Mouse (Mus musculus): ENCODE measurements at regions not wholly inside any gene's neighbourhood (a gene's known extent, or its start where the extent isn't known, plus 50 kb on each side); places are given as distances from the start of the nearest gene placed in this dataset.

DNA sequence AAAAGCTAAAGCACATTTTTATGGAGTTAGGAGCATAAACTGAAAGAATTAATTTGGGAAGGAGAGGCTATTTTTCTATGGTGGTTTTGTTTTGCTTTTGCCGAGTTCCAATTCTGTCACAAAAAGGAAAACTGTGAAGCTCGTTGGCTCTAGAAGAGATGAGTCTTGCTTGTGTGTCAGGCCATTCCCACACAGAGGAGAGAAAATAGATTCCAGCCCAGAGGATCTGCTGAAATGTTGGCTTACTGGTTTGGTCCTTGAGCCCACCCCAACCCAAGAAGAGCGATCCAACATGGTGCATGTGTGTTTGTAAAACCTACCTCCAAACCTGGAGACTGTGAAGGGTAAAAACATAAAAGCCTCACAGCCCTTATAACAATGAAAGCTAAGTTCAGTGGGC is 138.0 kb downstream of the Lmo4 start:
- ATAC-seq (ENCODE audit: insufficient number of reproducible peaks, insufficient read depth, low FRiP score, low TSS enrichment, low read depth): no peak
- Histone ChIP-seq H3K27me3 (no peaks in the 10 kb centered on the region), H3K9me3 (no peaks in the 10 kb centered on the region), H3K36me3 (no peaks in the 10 kb centered on the region), H3K4me3 (no peak overlapping the region), H3K9ac (no peak overlapping the region), H3K4me1 (peaks cover 3% of the 10 kb centered on the region; the same call in 1 of the 2 replicates), H3K4me2 (no peak overlapping the region), H3K27ac (no peak overlapping the region)
- WGBS: 90% methylated on average over 3 of the region's 3 CpGs

DNA sequence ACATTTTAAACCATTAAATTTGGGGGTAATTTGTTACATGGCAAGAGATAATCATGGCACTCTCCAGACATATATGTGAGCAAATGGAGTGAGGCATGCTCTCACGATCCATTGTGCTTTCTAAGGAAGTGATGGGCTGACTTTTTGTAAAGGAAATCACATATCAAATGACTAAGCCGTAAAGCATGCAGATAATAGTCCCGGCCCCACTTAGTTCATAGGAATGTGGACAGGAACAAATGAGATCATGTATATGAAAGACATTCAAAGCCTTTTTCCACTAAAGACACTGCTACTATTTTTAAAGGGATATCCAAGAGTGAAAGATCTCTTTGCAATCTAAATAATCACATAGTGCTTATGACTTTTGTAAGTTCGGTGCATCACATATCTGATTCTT is 146.9 kb downstream of the Lmo4 start:
- Histone ChIP-seq H3K4me3 (no peak overlapping the region), H3K4me2 (no peak overlapping the region), H3K27ac (no peak overlapping the region), H3K9me3 (no peaks in the 10 kb centered on the region), H3K36me3 (no peaks in the 10 kb centered on the region), H3K4me1 (no peaks in the 10 kb centered on the region), H3K9ac (no peak overlapping the region), H3K27me3 (no peaks in the 10 kb centered on the region)
- ATAC-seq (ENCODE audit: insufficient number of reproducible peaks, insufficient read depth, low FRiP score, low TSS enrichment, low read depth): no peak
- WGBS: 48% methylated on average over 4 of the region's 4 CpGs

DNA sequence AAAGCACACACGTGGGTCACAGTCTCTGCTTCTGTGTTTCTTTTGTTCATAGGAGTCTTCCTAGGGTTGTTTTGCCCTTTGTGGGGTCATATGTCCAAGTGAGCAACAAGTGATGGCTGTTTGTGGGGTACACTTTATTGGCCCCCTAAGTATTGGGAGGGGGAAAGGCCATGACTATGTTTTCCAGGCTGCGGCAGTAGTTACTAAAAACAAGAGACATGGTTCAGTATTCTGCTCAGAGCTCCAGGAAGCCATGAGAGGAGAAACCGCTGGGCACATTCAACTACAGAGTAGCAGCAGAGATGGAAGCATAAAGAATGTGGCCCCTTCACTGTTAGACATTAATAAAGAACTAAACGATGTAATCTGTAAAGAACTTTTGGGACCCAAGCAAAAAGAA is 154.7 kb downstream of the Lmo4 start:
- H3K27ac ChIP-seq: no peak overlapping the region
- H3K9me3 ChIP-seq: no peaks in the 10 kb centered on the region

DNA sequence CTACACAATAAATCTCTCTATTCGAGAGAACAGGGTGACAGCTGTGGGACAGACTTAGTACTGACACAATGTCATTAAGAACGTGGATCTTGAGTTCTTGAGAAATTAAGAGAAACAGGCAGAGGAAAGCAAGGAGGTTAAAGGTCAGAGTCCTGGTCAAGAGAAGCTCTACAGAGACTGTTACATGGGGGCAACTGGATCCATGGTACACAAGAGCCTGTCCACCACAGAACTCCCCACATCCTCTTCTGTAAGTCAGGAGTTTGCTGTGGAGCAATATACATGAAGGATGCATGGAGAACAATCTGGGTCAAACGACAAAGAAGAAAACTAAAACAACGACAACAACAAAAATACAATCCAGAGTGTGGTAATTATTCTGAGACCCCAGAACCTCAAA is 155.8 kb downstream of the Lmo4 start:
- 53% methylated on average over 4 of the region's 4 CpGs for WGBS
- ATAC-seq (ENCODE audit: insufficient number of reproducible peaks, insufficient read depth, low FRiP score, low TSS enrichment, low read depth): no peak

More for the DNA sequence above, 154.7 kb downstream of the Lmo4 start:
- no peak for ATAC-seq (ENCODE audit: insufficient number of reproducible peaks, insufficient read depth, low FRiP score, low TSS enrichment, low read depth)
- Histone ChIP-seq H3K9ac (no peak overlapping the region), H3K4me3 (no peak overlapping the region), H3K4me1 (no peaks in the 10 kb centered on the region), H3K36me3 (no peaks in the 10 kb centered on the region), H3K4me2 (no peak overlapping the region), H3K27me3 (no peaks in the 10 kb centered on the region)
- 80% methylated on average over 4 of the region's 4 CpGs for WGBS

DNA sequence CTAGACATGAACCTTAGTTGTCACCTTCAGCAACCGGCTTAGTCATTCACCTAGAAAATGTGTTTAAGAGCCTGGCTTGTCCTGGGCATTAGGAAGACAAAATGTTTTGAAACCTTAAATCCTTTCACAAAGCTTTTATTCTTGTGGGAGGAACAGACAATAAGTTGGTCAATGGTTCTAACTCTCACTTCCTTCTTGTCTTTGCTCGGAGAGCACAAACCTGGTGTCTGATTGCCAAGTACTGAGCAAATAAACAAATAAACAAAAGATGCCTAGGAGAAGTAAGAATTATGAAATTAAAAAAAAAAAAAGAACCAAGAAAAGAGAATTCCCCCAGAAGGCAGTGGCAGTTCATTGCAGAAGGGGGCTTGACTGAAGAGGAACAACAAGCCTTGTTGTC is 160.7 kb downstream of the Lmo4 start:
- Histone ChIP-seq H3K9ac (no peak overlapping the region), H3K27ac (no peak overlapping the region), H3K4me1 (no peaks in the 10 kb centered on the region; the same call in 1 of the 2 replicates), H3K36me3 (no peaks in the 10 kb centered on the region), H3K4me2 (no peak overlapping the region), H3K27me3 (no peaks in the 10 kb centered on the region), H3K4me3 (no peak overlapping the region), H3K9me3 (no peaks in the 10 kb centered on the region)
- WGBS: 81% methylated on average over 2 of the region's 2 CpGs
- no peak for ATAC-seq (ENCODE audit: insufficient number of reproducible peaks, insufficient read depth, low FRiP score, low TSS enrichment, low read depth)

More for the DNA sequence above, 155.8 kb downstream of the Lmo4 start:
- no peaks in the 10 kb centered on the region for H3K36me3 ChIP-seq
- H3K9me3 ChIP-seq: no peaks in the 10 kb centered on the region
- H3K9ac ChIP-seq: no peak overlapping the region
- H3K27me3 ChIP-seq: no peaks in the 10 kb centered on the region
- no peak overlapping the region for H3K4me2 ChIP-seq
- no peak overlapping the region for H3K27ac ChIP-seq
- no peaks in the 10 kb centered on the region for H3K4me1 ChIP-seq
- no peak overlapping the region for H3K4me3 ChIP-seq

DNA sequence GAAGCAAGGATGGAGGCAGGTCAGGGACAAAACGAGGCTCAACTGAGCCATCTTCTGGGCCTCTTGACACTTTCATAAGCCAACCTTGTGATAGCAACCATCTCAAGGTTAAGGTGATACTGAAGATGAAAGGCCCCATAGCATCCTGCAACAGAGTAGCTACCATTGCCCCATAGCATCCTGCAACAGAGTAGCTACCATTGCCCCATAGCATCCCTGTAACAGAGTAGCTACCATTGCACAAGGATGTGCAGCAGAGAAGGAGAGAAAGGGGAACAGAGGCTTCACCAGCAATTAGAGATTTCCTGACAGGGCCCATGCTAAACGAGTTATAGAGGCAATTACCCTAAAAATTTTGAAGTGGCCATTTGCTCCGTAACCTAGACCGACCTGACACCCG is 163.2 kb downstream of the Lmo4 start:
- Histone ChIP-seq H3K4me3 (no peak overlapping the region), H3K27ac (no peak overlapping the region), H3K9me3 (no peaks in the 10 kb centered on the region), H3K4me1 (no peaks in the 10 kb centered on the region; the same call in 1 of the 2 replicates), H3K4me2 (no peak overlapping the region), H3K36me3 (no peaks in the 10 kb centered on the region), H3K9ac (no peak overlapping the region), H3K27me3 (no peaks in the 10 kb centered on the region)
- no peak for ATAC-seq (ENCODE audit: insufficient number of reproducible peaks, insufficient read depth, low FRiP score, low TSS enrichment, low read depth)
- WGBS: 76% methylated on average over 5 of the region's 5 CpGs

DNA sequence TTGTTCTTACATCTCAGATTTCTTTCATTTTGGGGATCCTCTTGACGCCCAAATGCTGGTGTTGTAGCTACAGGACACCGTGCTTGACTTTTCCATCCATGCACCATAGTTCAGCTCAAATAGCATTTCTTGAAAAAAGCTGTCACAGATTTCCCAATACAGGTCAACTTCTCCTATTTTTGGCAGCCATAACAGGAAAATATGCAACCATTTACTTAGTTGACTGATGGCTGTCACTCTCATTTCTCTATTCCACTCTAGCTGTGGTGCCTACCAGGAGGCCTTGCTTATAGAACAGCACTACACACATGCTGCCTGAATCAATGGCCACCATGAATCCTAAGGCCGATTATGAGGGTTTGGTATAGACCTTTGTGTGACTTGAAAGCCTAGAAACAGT is 165.5 kb downstream of the Lmo4 start:
- Histone ChIP-seq H3K4me1 (no peaks in the 10 kb centered on the region; the same call in 1 of the 2 replicates), H3K4me2 (no peak overlapping the region), H3K9me3 (no peaks in the 10 kb centered on the region), H3K4me3 (no peak overlapping the region), H3K27ac (no peak overlapping the region), H3K27me3 (no peaks in the 10 kb centered on the region), H3K36me3 (no peaks in the 10 kb centered on the region), H3K9ac (no peak overlapping the region)
- WGBS: 92% methylated on average over 3 of the region's 3 CpGs
- ATAC-seq (ENCODE audit: insufficient number of reproducible peaks, insufficient read depth, low FRiP score, low TSS enrichment, low read depth): no peak

DNA sequence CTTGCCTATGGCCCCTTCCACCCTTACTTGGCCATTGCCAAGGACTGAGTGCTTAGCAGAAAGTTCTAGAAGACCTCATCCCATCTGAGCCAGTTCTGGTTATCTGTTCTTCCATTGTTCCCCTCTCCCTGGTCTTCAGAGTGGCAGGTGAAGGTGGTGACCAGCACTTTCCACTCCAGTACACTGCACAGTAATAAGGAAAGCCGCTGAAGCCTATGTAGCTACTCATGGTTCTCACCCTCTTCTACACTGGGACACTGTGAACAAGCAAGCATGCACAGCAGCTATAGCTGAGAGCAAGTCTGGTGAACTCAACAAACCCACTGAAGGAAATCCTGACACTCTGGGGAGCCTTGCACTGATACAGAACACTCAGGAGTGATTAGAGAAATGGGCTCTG is 175.4 kb downstream of the Lmo4 start:
- H3K4me1 ChIP-seq: peaks cover 10% of the 10 kb centered on the region; the same call in 1 of the 2 replicates
- no peaks in the 10 kb centered on the region for H3K9me3 ChIP-seq
- no peak overlapping the region for H3K4me3 ChIP-seq
- H3K9ac ChIP-seq: no peak overlapping the region
- no peaks in the 10 kb centered on the region for H3K36me3 ChIP-seq
- 95% methylated on average over 1 of the region's 1 CpGs for WGBS
- H3K27ac ChIP-seq: no peak overlapping the region
- H3K27me3 ChIP-seq: no peaks in the 10 kb centered on the region
- ATAC-seq (ENCODE audit: insufficient number of reproducible peaks, insufficient read depth, low FRiP score, low TSS enrichment, low read depth): no peak
- H3K4me2 ChIP-seq: no peak overlapping the region

DNA sequence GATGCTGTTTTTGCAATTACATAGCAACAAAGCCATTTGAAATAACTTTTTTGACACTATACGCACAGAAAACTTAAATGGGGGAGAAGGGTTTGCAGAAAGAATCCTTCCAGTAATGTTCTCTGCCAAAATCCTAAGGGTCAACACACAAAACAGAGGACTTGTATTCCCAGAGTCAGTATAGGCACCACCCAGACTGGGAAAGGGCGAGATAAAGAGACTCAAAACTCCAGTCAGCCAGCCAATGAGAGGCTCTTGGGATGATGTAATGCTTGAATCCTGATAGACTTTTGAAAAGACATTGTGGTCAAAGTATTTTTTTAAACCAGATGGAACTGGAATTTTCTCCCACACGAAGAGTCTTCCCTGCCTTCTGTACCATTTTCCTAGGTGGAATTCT is 175.9 kb downstream of the Lmo4 start:
- WGBS: 77% methylated on average over 3 of the region's 3 CpGs
- Histone ChIP-seq H3K4me3 (no peak overlapping the region), H3K27me3 (no peaks in the 10 kb centered on the region), H3K9me3 (no peaks in the 10 kb centered on the region), H3K36me3 (no peaks in the 10 kb centered on the region), H3K27ac (no peak overlapping the region), H3K4me2 (no peak overlapping the region), H3K9ac (no peak overlapping the region), H3K4me1 (peaks cover 10% of the 10 kb centered on the region; the same call in 1 of the 2 replicates)
- no peak for ATAC-seq (ENCODE audit: insufficient number of reproducible peaks, insufficient read depth, low FRiP score, low TSS enrichment, low read depth)

DNA sequence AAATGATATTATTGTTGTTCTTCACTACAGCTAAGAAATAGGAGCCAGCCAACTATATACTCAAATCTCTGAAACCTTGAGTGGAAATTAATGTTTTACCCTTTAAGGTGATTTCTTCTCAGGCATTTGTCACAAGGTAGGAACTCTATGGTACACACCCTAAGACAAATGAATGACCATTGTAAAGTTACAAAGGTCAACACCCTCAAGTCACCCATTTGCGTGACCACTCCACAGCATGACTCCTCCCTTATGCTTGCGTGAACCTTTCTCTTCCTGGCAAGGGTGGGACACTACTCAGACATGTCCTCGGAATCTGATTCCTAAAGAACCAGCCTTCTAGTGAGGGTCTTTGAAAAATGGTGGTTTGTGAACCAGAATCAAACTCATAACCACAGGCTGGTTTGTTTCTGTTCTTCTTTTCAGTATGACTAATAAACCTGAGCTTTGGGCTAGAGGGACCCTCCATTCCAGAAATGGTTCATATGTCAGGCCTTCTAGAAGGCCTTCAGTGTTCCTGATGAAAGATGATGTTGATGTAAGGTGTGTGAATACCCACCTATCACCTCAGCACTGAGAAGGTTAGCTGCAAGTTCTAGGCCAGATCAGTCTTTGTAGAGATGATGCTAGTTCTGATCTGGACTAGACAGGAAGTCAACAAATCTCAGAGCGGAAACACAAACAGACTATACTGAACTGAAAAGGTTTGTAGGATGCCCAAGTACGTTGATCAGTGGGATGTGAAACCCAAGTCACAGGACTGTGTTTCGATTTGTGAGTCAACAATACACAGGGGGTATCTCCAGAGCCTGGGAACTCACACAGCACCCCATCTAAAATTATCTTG is 177.7 kb downstream of the Lmo4 start:
- Histone ChIP-seq H3K9ac (no peak overlapping the region), H3K4me3 (no peak overlapping the region)

DNA sequence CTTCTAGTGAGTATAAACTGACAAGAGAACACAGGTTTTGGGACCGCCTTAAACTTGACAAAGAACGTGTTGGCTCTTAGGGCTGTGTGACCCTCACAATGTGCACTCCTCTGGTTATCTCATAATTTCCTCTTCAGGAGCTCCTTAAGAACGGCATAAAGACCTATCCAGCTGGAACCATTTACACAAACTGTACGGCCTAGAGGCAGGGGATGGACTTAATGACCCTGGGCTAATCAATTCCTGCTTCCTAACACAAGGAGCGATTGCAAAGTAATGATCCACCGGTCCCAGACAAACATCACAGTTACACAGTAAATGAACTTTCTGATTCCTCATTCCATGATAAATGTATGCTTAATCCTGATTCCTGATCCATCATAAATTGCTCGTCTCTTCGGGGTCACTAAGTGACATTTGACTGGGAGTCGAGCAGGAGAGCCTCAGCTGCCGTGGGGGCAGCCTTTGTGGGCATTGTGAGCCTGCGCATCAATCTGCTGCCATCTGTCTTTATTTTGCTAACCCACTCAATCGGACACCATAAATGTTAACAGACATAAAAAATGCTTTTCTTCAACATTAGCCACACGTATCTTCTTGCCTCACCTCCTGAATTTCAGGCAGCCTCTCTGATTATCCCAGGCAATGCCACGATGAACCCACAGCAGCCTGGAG is 179.4 kb downstream of the Lmo4 start:
- 33% methylated on average over 14 of the region's 14 CpGs for WGBS
- Histone ChIP-seq H3K4me3 (no peak overlapping the region), H3K4me1 (peaks cover 12% of the 10 kb centered on the region; the same call in 1 of the 2 replicates), H3K9ac (no peak overlapping the region), H3K9me3 (no peaks in the 10 kb centered on the region), H3K27me3 (no peaks in the 10 kb centered on the region), H3K36me3 (no peaks in the 10 kb centered on the region), H3K4me2 (no peak overlapping the region), H3K27ac (no peak overlapping the region)
- no peak for ATAC-seq (ENCODE audit: insufficient number of reproducible peaks, insufficient read depth, low FRiP score, low TSS enrichment, low read depth)

More for the DNA sequence above, 177.7 kb downstream of the Lmo4 start:
- no peak for ATAC-seq (ENCODE audit: insufficient number of reproducible peaks, insufficient read depth, low FRiP score, low TSS enrichment, low read depth)
- Histone ChIP-seq H3K9me3 (no peaks in the 10 kb centered on the region), H3K27ac (no peak overlapping the region), H3K4me1 (peaks cover 10% of the 10 kb centered on the region; the same call in 1 of the 2 replicates), H3K4me2 (no peak overlapping the region), H3K36me3 (no peaks in the 10 kb centered on the region), H3K27me3 (no peaks in the 10 kb centered on the region)
- 88% methylated on average over 6 of the region's 6 CpGs for WGBS

DNA sequence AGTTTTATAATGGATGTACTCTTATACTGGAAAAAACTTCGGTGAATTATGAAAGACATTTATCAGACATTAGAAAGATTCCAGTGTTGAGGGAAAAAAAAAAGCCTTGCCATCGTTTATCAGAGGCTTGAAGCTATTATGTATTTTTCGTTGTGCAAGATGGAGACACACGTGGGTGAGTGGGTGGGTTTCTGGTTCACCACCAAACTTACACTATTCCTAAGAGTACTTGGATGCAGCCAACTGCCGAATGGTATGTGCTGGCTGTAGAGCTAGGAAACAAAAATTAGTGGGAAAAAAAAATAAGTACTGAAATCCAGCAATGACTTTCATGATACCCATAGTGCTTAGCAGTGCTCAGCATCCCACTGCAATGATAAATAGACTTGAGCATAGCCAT is 180.8 kb downstream of the Lmo4 start:
- Histone ChIP-seq H3K27ac (no peak overlapping the region), H3K4me1 (peaks cover 20% of the 10 kb centered on the region; the same call in 1 of the 2 replicates), H3K4me3 (no peak overlapping the region), H3K36me3 (no peaks in the 10 kb centered on the region), H3K4me2 (no peak overlapping the region), H3K27me3 (no peaks in the 10 kb centered on the region), H3K9me3 (no peaks in the 10 kb centered on the region), H3K9ac (no peak overlapping the region)
- WGBS: 81% methylated on average over 5 of the region's 5 CpGs
- ATAC-seq (ENCODE audit: insufficient number of reproducible peaks, insufficient read depth, low FRiP score, low TSS enrichment, low read depth): no peak

Data from embryonic facial prominence, embryonic 13.5 days (tissue).